14 mouse cellular contexts compared by ENCODE assay signal in genomic region chr3:105611531-105612422, GRCm38 (mm10).
DNase-seq lines count a peak whose midpoint lies in the region; ATAC-seq and TF ChIP-seq lines count a peak whose summit lies in the region.
"Had no signal": no experiment of that assay in that cellular context is flagged by ENCODE, and none has a peak within 500 bp of the region (broad histone marks: within the 10 kb centered on the region; RNA-seq: fewer than 3 reads in every experiment).

No protein-coding gene starts in this region.

- no peak overlapping the region for H3K4me2 ChIP-seq in kidney, postnatal 0 days (ENCODE audit: low read length)
- H3K4me2 ChIP-seq: kidney, embryonic 15.5 days had no signal

- no peaks in the 10 kb centered on the region for H3K36me3 ChIP-seq in kidney, postnatal 0 days (ENCODE audit: insufficient read depth, low read length)
- H3K36me3 ChIP-seq: heart, embryonic 10.5 days; kidney, embryonic 15.5 days had no signal

- no peaks in the 10 kb centered on the region for H3K9me3 ChIP-seq in kidney, postnatal 0 days (replicated peaks; ENCODE audit: low read length)
- H3K9me3 ChIP-seq: heart, embryonic 10.5 days; kidney, embryonic 15.5 days had no signal

- no peak for ATAC-seq in kidney, postnatal 0 days (replicated peaks; ENCODE audit: low FRiP score, low read depth)

- peak; percentile 25 for DNase-seq in kidney, postnatal 0 days (ENCODE audit: low spot score)
- DNase-seq in kidney, postnatal 36 days, result no peak
- peak; percentile 11 for DNase-seq in NIH3T3 (ENCODE audit: low read depth)
- peak; percentile 90 for DNase-seq in brain, adult 2 months (ENCODE audit: low read depth, low spot score)
- DNase-seq in cerebellum, postnatal 14 days, result peak; percentile 80 to 89
- DNase-seq in gastrocnemius, adult 8-10 months (ENCODE audit: low spot score in 2 of 2), result no peak
- no peak for DNase-seq in heart, adult 18-20 months
- DNase-seq: adrenal gland, adult 2 months; heart, postnatal 4 days; lung, adult 2 months; retina, postnatal 1 day; thymus, postnatal 4 days had no signal

- H3K27ac ChIP-seq in kidney, postnatal 0 days, result no peak overlapping the region
- H3K27ac ChIP-seq: heart, embryonic 10.5 days; kidney, embryonic 15.5 days had no signal

- no peak for TF ChIP-seq CTCF in kidney, postnatal 0 days (IDR thresholded peaks at IDR 0.05; ENCODE audit: low read depth)

- H3K9ac ChIP-seq in kidney, postnatal 0 days (ENCODE audit: low read depth, low read length), result no peak overlapping the region
- H3K9ac ChIP-seq: kidney, embryonic 15.5 days had no signal

- H3K4me1 ChIP-seq in kidney, postnatal 0 days (replicated peaks; ENCODE audit: insufficient read depth, low read length), result no peaks in the 10 kb centered on the region
- H3K4me1 ChIP-seq: heart, embryonic 10.5 days; kidney, embryonic 15.5 days had no signal

- no peak overlapping the region for H3K4me3 ChIP-seq in kidney, postnatal 0 days (replicated peaks; ENCODE audit: low read depth, low read length)
- H3K4me3 ChIP-seq: heart, embryonic 10.5 days; kidney, embryonic 15.5 days had no signal

- 83% methylated on average over 7 of the region's 7 CpGs for WGBS in kidney, postnatal 0 days

- no peaks in the 10 kb centered on the region for H3K27me3 ChIP-seq in kidney, postnatal 0 days (ENCODE audit: insufficient read depth, low read length)
- H3K27me3 ChIP-seq: kidney, embryonic 15.5 days had no signal

Comparison
In these comparisons a context has a peak if more than half of its experiments do, and no peak if none do; other contexts are left out.
1. DNase-seq: peak in kidney, postnatal 0 days (single experiment), NIH3T3 (single experiment), brain, adult 2 months (single experiment) and cerebellum, postnatal 14 days (2 of 2); none in kidney, postnatal 36 days (0 of 2), gastrocnemius, adult 8-10 months (0 of 2) and heart, adult 18-20 months (0 of 2).